Mouse (Mus musculus): ENCODE results near the gene Ttf2.

Ttf2 gene

DNA sequence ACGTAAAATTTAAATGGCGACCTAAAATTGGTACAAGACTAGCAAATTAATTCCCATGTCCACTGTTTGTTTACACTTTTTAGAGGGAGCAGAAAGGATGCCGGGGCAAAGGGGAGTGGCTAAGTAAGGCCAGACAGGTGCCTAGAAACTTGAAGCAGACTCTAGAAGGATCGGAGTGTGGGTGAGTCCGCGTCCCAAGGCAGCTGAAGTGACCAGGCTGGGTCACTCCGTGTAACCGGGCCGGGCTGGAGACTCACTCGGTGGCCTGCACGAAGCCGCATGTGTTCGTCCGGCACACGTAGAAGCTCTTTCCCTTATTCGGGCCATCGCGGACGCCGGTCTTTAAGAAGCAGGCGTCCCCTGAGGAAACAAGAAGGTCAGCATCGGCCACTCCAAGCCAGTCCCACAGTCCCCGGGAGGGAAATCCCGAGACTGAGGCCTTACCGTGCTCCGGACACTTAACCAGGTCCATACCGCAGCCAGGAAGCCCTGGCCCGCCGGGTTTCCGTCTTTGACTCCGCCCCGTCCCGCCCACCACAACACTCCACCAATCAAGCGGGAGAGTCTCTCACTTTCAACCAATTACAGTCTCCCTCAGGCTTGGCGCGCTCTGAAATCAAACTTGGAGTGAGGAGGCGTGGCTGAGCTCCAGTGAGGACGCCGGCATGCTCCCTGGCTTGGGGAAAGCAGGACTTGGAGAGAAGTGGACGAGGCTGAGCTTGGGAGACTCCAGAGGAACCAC lies at the start of gene Ttf2:
TSS of gene Ttf2 (minus strand) at position 488 of the 742 bp plus-strand sequence.
- peak; percentile 98 for DNase-seq (ENCODE audit: low read depth, low spot score)

DNA sequence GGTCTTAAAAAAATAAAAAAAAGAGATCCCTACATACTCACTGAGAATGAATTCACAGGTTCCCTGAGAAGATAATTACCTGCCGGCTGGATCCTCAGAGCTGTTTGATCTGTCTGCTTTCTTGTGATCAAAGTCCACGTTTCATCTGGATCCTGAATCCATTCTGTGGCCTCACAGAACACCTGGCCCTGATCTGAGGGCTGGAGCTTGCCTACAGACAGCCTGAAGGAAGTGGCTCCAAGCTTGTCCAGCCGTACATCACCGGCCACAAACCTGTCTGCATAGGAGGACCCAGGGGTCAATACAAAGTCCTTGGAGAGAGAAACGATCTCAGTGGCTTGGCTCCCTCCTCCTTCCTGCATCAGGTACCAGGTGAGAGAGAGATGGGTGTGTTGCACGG lies 49.0 kb upstream of the Ttf2 start:
- DNase-seq (ENCODE audit: low read depth, low spot score), result no peak

DNA sequence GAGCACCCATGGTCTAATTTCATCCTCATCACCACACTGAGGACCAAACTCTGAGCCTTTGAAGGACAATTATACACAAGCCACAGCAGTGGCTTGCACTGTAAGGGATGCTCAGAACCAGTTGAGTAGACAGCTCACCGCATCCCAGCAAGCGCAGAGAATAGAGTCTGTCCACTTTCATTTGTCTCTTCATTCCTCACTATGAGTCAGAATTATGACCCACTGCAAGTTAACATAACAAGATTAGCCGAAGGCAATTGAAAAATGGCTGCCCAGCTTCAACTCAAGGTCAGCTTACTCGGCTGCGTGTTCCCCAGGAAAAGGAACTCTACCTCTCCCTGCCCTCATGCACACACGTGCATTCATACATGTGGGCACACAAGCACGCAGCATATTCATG lies 46.6 kb upstream of the Ttf2 start:
- no peak for DNase-seq (ENCODE audit: low read depth, low spot score)

DNA sequence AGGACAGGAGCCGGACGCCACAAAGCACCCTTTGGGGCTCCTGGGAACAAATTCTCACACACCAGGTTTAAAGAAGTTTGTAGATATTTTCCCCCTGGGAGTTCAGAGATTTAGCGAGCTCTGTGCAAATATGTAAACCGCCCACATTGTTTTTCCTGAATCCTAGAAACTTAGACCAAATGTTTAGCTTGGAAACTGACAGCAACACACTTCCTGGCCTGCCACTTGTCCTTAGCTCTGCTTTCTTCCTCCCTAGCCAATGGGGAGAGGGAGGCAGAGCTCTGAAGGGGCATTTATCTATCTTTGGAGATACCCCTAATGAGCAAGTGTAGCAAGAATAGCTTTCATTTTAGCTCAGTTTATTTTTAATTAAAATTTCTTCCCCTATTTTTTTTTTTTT lies 45.8 kb upstream of the Ttf2 start:
- DNase-seq (ENCODE audit: low read depth, low spot score), result no peak

DNA sequence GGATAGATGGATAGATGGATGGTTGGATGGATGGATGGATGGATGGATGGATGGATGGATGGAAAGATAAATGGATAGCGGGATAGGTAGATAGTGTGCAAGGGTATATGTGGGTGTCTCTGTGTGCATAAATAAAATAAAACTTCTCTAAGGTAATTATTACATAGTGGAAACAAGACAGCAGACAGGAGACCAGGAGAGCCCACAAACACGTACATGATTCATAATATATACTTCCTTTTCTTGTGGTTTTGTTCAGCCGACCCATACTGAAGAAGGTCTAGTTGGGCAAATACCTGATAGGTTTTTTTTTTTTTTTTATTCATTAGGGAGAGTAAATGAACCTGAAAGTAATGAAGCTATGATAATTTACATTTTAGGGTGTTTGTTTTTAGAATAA lies 44.1 kb upstream of the Ttf2 start:
- no peak for DNase-seq (ENCODE audit: low read depth, low spot score)

DNA sequence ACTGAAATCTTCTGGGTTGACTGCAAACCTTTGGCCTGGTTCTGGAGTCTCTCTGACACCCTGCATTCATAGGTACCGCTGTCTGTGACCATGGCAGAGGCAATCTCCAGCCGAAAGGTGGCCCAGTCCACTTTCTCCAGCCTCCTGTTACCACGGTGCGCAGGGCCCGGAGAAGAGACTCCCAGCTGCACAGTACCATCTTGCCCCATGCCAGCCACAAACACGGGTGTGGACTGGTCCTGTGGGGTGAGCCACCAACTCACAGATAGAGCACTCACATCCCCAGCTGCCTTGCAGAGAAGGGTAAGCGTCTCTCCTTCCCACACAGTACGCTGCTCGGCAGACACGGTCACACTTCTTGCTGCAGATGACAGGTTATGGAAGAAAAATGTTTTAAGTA lies 43.5 kb upstream of the Ttf2 start:
- DNase-seq (ENCODE audit: low read depth, low spot score), result no peak

DNA sequence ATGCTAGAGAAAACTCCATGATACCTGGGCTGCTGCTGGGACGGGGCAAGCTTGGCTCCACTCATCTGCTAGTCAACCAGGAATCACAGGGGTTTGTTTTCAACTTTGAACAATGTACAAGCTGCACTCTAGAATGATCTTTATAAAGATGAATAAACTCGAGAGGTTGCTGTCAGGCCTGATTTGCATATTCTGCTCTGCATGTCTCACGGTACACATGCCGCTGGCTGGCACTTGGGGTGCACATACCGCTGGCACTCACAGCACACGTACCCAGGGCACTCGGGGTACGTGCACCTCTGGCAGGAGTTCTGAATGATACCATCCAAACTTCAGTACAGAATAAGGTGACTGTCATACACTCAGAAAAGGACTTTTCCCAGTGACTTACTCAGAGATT lies 43.1 kb upstream of the Ttf2 start:
- no peak for DNase-seq (ENCODE audit: low read depth, low spot score)

DNA sequence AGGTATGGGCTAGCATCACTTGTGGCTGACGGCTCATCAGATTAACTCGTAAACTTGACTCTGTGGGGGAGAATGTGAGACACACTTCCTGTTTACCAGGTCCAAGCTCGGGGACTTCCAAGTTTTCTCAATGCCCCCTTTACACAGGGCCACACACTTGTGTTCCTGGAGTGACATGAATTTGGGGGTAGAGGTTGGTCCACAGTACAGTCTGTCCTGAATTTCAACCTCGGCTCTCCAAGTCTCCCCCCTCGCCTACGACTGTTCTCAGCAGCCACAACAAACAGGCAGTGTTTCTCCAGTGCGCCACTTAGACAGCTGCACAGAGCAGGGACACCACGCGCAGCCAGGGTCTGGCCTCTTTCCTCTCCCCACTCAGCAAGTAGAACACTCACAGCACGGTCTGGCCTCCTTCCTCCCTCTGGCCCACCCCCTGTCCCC lies 42.7 kb upstream of the Ttf2 start:
- DNase-seq (ENCODE audit: low read depth, low spot score), result no peak

DNA sequence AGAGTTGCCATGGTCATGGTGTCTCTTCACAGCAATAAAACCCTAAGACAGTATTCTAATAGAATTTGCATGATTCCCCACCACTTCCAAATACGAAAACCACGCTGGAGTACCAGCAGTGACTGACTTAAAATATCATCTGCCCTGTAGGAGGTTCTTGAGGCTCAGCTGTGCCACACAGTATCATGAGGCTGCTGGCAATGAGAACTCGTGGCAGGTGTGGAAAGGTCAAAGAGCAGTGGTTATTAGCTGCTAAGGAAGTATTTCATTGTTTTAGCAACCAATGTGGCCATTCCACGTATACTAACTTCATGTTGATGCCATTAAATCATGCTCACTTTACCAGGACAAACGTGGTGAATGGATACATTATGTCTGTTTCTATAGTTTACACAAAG lies 41.7 kb upstream of the Ttf2 start:
- no peak for DNase-seq (ENCODE audit: low read depth, low spot score)

DNA sequence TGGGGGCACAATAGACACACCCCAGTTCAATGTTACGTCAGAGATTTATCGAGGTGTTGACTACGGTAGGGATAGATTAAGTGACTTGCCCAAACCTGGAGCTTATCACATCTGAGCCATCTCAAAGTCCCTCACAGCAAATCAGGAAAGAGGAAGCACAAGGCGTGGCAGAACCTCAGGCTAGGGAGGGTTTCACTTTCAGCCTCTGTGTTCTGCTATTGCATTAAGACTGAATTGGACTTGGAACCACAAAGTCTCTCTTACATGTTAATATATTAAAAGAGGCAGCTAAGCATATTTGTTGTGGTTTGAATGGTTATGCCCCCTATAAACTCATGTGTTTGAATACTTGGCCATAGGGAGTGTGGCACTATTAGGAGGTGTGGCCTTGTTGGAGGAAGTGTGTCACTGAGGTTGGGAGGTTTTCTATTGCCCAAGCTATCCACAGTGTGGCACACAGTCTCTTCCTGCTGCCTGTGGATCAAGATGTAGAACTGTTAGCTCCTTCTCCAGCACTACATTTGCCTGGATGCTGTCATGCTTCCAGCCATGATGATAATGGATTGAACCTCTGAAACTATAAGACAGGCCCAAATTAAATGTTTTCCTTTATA lies 41.2 kb upstream of the Ttf2 start:
- DNase-seq (ENCODE audit: low read depth, low spot score), result no peak

DNA sequence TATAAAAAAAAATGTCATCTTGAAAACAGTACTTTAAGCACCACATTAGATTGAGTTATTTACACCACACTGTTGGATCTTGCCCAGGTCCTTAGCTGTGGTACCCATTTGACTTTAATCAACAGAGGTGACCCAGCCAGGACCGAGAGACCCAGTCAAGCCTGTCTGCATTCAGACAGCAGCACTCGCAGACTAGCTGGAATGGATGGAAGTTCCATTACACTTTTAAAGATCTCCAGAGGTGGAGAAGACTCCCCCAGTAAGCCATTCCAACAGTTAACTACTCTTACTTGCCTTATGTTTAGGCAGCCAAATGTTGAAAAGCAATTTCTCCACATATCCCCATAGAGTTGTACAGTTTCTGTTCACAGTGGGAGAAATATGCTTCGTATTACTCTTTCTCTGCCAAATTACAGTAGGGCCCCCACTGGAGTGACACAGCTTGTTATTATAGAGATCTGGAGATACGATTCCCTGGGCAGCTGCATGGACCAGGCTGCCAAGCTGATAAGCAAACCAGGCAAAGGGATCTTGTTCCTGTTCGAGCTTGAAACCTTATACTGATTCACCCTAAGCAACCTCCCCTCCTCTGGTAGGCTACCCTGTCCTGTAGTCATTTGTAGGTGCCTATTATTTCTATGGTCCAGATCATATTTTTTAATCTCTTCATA lies 37.8 kb upstream of the Ttf2 start:
- no peak for DNase-seq (ENCODE audit: low read depth, low spot score)

DNA sequence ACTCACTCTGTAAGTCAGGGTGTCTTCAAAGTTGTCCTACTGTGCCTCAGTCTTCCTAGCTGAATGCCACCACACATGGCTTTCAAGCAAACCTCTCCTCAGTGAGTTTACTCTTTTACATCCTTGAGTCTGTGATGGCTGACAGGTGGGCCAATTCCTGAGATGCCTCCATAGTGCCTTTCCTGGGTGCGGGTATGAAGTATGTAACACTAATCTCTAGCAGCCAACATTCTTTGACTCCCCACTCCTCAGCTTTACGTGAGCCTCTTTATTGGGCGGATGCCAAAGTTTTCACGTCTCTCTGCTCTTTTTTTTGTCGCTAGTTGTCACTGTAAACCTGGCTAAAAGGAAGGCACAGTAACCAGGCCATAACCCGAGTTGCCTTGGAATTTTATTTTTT lies 35.9 kb upstream of the Ttf2 start:
- DNase-seq (ENCODE audit: low read depth, low spot score), result no peak

DNA sequence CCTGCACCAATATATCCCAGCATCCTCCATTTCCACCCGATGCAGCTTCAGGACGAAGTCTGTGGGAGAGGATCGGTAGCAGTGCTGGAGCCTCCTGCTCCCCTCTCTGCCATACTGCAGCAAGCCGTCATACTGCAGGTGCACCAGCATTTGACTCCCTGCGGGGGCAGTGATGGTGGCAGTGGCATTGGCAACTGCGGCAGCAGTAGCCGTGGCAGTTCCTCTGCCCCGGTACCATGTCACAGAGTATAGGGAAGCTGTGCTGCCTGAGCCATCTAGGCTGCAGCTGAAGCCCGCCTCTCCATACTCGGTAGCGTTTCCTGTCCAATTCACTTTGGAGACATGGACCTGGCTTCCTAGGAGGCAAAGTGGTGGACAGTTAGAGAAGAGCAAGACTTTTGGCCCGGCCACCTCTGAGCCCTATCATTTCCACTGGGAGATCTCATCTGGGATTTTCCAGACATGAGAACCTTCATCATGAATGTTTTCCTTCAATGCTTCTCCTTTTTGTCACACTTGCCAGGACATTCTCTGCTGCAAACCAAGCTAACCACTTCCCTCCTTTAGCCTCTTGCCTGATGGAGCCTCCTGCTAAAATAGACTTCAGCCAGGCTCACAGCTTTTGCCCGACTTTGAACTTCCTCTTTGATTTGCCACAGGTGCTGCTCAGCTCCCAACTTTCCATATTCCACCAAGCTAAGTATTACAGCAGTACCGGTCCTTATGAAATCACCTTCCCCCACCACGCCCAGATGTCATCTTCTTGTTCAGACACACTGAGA lies 34.3 kb upstream of the Ttf2 start:
- no peak for DNase-seq (ENCODE audit: low read depth, low spot score)

DNA sequence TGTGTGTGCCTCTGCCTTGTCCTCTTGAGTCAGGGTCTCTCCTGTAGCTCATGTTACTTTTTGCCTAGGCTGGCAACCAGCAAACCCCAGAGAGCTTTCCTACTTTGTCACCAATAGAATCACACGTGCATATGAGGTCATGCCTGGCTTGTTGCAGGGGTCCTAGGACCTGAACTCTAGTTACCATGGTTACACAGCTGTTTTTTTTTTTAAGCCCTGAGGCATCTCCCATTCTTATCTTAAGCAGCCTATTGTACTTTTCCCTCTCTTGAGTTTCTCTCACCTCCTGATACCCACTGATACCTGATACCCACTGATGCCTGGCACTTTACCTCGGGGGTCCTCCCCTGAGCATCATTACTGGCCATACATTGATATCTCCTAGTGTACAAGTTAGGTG lies 30.3 kb upstream of the Ttf2 start:
- peak; percentile 18 for DNase-seq (ENCODE audit: low read depth, low spot score)

DNA sequence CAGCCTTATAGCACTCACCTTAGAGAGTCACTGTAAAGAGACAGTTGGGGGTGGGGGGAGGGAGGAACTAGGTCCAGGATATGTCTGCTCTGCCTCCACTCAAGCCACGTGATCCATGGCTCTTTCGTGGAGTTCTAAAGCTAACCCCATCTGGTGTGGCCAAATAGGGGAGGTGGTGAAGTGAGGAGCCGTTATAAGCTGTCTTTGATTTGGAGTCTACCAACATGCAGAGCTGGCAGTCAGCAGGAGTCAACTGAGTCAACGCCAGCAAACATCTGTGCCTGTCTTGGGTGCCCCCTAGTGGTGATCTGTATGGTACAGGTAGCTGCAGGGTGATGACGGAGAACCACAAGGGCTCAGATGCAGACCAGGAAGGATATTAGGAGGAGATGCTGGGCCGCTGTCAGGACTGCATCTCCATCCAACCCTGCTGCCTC lies 29.5 kb upstream of the Ttf2 start:
- DNase-seq (ENCODE audit: low read depth, low spot score), result peak; percentile 89

DNA sequence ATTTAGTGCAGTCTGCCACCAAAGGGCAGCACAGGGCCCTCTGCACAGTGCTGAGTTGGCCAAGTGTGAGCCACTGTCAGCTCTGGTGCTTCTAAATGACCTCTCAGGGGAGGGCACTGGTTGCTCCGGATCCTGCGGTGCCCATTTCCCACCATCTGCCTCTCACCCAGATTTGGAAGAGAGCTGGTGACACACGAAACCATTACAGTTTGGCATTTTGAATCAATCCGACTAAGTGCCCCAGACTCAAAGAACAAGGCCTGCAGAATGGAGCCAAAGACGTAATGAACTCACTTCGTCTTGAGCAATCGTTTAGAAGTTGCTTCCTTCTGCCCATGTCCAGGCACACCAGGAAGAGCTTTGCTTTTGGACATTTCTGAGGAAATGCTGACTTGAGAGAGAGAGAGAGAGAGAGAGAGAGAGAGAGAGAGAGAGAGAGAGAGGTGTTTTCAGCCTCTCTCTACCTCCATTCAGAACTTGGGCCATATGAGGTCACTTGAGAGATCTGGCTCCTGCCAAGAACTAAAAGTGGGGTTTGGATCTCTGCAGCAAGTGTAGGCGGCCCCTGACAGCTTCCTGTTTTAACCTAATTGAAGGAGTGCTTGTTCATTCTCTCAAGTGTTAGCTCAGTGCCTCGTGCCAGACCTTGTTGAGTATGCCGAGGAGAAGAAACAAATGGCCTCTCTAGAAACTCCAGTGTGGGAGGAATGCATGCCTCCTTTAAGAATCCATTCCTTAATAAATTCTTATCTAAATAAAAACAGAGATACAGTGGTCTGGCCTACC lies 28.5 kb upstream of the Ttf2 start:
- no peak for DNase-seq (ENCODE audit: low read depth, low spot score)

DNA sequence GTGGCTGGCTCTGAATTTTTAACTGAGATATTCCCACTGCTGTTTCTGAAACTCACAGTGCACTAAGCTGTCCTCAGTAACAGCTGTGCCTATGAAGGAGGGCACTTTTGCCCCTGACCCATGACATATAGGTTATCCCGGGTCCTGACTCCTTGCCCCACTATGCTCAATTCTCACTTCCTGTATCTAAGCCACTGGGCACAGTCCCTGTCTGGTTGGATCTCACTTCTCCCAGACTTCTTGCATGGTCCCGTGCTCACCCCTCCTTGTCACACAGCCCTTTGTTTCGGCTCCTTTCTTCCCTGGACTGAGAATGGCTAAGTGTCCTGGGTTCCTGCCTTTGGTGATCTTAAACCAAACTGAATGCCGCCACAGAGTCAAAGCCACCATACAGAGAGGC lies 24.8 kb upstream of the Ttf2 start:
- no peak for DNase-seq (ENCODE audit: low read depth, low spot score)

DNA sequence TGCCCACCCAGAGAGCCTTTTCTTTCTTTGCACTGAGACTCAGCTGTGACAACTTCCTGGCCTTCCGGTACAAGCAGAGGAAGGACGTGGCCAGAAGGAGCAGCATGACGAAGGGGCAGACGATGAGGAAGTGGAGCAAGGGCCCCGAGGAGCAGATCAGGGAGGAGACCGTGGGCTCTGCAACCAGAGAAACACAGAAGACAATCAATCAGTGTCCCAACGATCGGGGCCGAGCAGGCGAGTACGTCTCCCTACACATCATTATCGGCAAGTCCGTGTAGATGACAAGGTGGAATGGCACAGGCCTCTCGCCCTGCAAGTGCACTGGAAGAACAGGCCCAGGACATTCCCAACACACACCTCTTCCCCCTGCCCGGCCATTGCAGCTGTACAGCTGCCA lies 24.3 kb upstream of the Ttf2 start:
- no peak for DNase-seq (ENCODE audit: low read depth, low spot score)

DNA sequence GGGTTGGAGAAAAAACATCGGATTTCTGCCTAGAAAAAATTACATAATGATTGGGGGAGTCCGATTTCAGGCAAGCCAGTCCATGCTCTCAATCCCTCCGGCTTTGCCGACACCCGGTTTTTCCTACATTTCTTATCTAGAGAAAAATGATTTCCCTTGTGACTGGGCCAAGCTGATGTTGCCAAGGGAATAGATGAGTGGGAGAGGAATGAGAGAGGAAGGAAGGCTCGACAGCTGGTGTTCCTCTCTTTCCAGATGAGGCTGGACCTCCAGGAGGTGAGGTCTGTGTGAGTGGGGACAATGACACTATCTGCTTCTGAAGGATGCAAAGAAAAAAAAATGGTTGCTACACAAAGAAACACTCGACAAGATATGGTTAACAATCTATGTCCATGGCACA lies 23.7 kb upstream of the Ttf2 start:
- DNase-seq (ENCODE audit: low read depth, low spot score), result no peak

DNA sequence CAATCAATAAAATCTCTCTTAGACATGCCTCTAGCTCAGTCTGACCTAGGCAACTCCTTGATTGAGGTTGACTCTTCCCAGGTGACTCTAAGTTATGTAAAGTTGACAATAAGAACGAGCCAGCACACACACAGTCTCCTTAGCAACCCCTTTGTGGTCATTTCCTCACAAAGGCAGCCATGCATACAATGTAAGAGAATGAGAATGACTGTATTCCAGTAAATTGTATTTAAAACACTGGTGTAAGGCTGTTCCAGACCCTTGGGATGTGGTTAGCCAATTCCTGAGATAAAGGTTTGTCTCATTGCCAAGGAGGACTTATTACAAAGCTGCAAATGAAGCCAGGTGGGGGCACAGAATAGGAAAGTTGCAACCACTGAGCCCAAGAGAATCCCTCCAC lies 20.8 kb upstream of the Ttf2 start:
- peak; percentile 52 for DNase-seq (ENCODE audit: low read depth, low spot score)

DNA sequence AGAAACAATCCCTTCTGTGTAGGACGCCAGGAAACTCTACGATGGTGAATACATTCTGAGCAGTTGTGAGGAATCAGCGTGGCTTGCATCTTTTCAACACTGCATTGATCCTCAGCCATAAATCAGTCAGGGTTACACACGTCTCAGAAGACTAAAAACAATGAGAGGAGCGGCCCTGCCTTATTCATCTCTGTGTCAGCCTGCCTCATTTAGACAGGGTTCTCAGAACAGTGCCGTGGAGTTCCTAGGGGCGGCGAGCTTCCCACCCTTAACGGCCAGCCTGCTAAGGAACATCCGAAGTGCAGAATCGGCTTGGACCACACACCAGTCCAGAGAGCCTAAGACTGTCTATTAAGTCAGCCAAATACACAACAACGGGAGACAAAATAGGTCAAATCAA lies 20.0 kb upstream of the Ttf2 start:
- DNase-seq (ENCODE audit: low read depth, low spot score), result peak; percentile 18
